Mouse (Mus musculus): ENCODE results near the gene Tmem30b. TPM values are rescaled to one million over a fixed set of nuclear protein-coding genes. Genes with fewer than 3 reads are reported as not detected.

The Tmem30b gene
- polyA plus RNA-seq, 1 experiment, result 45.9 TPM

DNA sequence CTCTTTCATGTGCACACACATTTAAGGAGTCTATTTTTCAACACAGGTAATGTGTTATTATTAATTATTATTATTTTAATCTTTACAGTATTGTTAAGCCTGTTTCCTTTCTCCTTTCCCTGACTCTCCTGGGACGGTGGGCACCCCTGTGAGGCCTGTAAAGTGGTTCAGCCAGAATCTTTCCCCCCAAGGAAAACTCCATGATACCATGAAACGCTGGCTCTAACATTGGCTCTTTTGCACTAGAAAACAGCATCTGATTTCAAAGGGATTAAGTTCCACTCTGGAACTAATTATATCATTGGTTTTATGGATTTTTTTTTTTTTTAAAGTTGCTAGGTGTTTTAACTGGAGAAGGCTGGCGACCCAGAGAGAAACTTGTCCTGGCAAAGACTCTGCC, 24.2 kb downstream of the Tmem30b start:
- 88% methylated on average over 3 of the region's 3 CpGs for WGBS
- no peak for DNase-seq (ENCODE audit: low read depth, low spot score)

DNA sequence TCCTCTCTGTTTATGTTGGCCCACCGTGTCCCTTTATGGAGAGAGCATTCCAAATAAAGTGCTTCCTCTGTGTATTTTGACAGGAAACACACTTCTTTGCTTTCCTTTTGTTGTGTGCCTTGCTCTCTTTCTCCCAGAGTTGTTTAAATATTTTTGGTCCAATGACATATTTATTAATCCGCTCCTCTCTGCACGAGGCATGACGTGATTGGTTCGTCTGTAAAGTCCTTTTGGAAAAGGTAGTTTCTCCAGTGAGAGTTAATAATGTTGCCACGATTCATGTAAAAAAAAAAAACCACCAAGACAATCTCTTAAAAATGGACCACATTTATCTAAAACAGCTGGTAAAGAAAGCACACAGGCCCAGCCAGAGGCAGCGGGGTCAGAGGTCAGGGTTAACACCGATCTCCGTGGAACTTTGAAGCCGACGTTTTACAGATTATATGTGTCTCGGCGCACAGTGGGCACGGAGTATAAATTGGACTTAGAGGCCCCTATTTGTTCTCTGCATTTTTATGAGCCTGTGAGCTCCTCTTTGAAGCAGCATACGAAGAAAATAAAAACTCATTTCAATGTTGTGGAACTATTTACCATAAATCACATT, 24.9 kb downstream of the Tmem30b start:
- no peak for DNase-seq (ENCODE audit: low read depth, low spot score)
- 47% methylated on average over 15 of the region's 15 CpGs for WGBS

DNA sequence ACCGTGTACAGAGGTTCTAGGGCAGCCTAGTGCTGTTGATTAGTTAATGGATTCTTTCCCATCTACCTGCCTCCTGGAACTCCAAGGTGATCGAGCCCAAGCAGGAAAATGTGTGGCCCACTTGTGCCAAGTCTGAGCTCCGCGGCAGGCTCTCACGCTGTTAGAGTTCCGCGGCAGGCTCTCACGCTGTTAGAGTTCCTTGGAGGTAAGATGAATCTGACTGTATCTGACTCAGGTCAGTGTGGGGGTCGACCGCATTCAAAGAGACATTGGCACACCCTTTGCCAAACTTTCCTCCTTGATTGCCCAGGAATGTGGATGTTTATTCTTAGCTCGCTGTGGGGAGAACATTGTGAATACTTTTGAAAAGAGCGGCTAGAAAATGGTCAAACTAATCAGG, 28.4 kb downstream of the Tmem30b start:
- WGBS, result 59% methylated on average over 12 of the region's 12 CpGs
- DNase-seq (ENCODE audit: low read depth, low spot score), result no peak

DNA sequence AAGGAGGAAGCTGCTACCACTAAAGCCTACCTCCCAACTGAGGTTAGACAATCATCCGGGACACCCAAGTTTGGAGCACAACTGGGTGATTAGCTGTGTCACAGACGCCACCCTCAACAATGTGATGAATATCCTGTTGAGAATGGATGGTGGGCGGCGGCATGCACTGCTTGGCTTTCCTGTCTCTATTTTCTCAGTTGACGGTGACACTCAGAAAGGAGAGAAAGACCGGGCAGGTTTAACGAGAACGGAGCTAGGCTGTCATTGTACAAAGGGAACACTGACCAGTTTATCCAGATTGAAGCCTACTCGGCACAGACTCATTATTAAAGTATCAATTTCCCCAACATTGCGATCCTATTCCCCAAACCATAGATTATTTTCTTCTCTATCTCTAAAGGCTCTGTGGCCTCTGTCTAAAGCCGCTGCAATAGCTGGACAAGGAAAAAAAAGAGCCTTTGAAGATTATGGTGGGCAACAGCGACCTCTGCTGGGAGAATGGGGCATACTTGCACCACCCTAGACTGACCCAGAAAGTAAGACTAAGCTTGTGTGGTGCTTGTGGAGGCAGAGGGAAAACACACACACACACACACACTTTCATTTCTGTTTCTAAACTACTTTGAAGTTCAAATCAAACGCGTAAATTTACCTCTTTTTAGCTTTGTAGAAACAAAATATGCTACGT, 29.0 kb downstream of the Tmem30b start:
- 44% methylated on average over 15 of the region's 15 CpGs for WGBS
- DNase-seq (ENCODE audit: low read depth, low spot score), result no peak

DNA sequence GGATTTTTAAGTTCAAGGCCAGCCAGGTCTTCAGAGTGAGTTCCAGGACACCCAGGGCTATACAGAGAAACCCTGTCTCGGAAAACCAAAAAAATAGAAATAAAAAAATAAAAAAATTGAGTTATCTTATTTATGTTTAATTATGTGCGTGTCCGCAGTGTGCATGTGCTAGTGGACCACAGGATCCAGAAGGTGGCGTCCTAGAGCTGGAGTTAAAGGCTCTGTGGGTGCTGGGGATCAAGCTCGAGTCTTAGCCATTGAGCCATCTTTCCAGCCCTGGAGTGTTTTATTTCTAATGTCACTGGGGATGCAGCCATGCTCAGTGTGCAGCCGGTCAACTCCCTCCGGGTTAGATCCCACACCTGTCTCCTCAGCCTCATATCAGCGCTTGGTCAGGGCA, 29.7 kb downstream of the Tmem30b start:
- DNase-seq (ENCODE audit: low read depth, low spot score), result no peak
- WGBS, result 89% methylated on average over 8 of the region's 8 CpGs

DNA sequence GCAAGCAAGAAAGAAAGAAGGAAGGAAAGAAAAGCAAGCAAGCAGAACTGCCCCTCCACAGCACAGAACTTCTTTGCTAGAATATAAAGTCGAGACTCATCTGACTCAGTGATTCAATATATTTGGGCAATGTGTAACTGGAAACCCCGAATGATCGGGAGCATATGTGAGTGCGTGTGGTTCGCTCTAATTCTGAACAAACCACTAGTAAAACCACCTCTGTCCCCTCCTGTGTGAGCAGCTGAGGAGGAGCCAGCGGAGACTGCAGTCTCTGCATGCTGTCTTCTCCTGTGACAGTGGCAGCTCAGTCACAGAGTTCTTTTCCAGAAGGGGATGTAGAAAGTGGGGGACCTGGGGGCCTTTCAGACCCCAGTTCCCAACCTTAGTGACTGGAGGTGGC, 31.5 kb downstream of the Tmem30b start:
- no peak for DNase-seq (ENCODE audit: low read depth, low spot score)
- 64% methylated on average over 6 of the region's 6 CpGs for WGBS

DNA sequence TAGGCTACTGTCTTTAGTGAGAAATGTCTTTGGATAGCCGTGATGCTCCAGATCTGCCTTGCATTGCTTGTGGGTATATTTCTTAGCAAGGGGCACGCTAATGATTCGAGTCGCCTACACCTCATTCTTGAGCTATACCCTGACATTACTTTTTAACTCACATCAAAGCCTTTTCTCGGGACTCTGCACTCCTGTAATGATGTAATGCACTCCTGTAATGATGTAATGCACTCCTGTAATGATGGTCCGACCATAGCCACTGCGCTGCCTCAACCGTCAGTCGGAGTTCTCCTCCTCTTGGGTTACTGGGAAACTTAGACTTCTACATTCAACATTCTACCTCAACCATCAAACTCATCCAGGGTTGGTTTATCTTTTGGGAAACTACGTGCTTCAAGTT, 32.2 kb downstream of the Tmem30b start:
- no peak for DNase-seq (ENCODE audit: low read depth, low spot score)
- WGBS, result 82% methylated on average over 10 of the region's 10 CpGs

DNA sequence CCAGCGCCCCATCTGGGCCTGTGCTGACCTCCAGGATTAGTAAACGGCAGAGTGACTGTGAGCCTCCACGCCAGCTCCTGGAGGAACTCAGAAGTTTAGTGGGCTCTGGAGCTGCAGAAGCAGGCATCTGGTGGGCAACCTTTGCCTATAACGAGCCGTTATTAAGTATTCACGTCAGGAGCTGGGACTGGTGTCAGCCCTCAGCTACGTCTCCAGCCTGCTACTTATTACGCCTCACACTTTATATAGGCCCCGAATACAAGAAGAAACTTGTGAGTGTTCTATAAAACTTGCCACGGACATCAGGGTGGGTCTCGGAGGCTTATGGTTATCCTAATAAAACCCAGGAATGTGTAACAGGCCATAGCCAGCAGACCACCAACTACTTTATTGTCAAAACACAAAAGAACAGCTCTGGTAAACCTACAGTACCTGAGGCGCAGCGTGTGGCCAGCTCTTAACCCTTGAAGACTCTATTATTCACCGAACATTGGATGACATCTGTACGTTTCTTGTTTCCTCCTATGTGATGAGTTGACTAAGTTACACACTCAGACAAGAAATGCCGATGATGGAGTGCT, 34.6 kb downstream of the Tmem30b start:
- WGBS, result 76% methylated on average over 16 of the region's 16 CpGs

DNA sequence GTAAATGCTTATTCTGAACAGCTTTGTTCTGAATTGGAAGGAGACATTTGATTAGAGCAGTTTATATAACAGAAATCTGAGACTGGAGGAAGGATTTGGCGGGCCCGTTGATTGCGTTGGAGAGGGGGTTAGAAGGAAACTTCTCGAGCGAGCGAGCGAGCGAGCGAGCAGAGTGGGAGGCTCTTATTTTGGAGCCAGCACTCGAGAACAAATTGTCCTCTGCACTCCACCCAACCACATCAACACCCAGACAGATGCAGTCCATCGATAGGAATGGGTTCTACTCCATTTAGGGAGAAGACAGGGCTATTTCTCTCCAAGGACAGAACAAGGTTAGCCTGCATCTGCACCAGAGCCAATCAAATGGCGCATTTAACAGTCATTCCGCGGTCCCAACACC, 39.1 kb downstream of the Tmem30b start:
- DNase-seq (ENCODE audit: low read depth, low spot score), result no peak

More for the DNA sequence above, 34.6 kb downstream of the Tmem30b start:
- no peak for DNase-seq (ENCODE audit: low read depth, low spot score)

DNA sequence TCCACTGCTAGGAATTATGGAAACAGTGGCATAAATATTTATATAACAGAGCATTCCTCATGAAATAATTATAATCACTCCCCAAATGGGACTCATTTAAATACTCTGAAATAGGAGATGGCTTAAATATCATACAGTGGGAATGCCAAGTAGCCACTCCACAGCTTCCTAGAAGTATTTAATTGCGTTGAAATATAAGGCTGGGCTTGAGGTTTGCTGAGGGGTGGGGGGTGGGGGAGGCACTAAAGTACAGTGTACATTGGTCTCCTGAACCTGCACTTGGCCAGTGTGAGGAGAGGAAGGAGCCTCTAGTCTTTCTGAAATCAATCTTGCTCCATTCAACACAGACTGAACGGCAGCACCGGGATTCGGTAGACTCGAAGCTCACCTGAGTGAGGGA, 39.5 kb downstream of the Tmem30b start:
- DNase-seq (ENCODE audit: low read depth, low spot score), result no peak
- 75% methylated on average over 5 of the region's 5 CpGs for WGBS

More for the DNA sequence above, 39.1 kb downstream of the Tmem30b start:
- 63% methylated on average over 14 of the region's 14 CpGs for WGBS

DNA sequence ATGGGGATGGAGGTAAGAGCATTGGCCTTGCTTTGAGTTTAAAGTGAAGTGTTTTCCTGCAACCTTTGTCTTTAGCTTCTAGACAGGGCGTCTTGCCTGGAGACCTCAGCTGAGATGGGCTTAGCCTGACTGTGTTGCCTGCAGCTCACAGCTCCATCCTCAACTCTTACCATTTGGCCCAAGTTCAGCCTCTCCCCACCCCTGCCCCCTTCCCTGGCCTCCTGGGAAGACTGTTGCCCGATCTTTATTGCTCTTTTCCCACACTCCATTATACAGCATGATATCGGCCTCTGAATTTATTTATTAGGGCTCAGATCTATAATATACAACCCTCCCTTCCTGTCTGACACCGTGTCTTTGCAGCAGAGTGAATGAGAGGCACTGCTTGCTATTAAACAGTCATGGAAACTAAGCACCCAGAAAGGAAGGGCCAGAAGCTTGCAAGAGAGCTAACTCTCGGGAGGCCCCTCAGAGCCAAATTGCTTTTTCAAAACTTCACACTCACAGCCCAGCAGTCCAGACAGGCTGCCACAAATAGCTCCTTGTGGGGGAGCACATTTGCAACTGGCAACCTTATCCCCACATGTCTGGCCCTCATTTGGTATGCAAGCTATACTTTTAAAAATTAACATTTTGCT, 45.4 kb downstream of the Tmem30b start:
- 30% methylated on average over 5 of the region's 5 CpGs for WGBS

DNA sequence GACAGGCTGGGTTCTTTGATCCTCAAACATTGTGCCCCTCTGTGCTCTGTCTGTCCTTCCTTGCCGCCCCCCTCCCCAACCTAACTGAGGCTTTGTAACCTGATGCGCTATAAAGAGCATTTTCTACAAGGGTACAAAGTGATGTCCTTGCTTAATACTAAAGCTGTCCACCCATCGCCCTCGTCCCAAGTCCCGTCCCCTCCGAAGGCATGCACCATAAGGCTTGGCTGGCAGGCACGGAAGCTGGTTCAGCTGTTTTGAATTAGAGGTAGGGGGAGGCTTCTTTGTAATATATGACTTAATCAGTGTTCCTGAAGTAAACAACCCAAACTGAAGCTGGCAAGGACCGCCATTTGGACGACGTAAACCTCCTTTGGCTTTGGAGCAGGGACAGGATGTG, 51.0 kb downstream of the Tmem30b start:
- WGBS, result 84% methylated on average over 10 of the region's 10 CpGs
- no peak for DNase-seq (ENCODE audit: low read depth, low spot score)

More for the DNA sequence above, 45.4 kb downstream of the Tmem30b start:
- DNase-seq (ENCODE audit: low read depth, low spot score), result no peak

DNA sequence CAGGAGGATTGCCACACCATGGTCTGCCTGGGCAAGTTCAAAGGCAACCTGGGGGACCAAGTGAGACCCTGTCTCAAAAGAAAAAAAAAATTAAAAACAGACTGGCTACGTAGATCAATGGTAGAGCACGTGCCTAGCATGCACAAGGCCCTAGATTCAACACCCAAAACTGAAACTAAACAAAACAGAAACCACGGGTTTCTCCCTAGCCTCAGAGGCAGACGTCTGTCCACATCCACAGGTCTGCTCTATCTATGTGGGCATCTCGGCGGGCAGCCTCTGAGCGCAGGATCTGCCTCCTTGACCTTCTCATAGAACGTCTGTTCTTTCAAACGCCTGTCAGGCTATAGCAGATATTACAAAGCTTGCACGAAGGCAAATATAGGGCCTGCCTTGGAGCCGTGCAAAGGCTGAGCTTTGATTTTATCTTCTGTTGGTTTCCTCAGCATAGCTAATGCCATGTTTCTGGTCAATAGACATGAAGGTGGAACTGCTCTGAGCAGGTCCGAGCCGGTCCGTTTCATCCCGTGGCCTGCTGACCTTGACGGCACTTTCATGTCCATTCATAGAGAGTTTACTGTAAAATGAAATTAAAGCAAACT, 52.2 kb downstream of the Tmem30b start:
- WGBS, result 85% methylated on average over 16 of the region's 16 CpGs
- DNase-seq (ENCODE audit: low read depth, low spot score), result no peak

Other genes starting within 250 kb of the Tmem30b start
- 3.0 and 4.4 TPM in 2 replicates for gene Prkch, start 38.4 kb upstream of the Tmem30b start, polyA plus RNA-seq (2012; rRNA removed)

All from large intestine, adult 2 months (tissue).